Mouse (Mus musculus): ENCODE results near the gene Atf6. TPM values are rescaled to one million over a fixed set of nuclear protein-coding genes. Genes with fewer than 3 reads are reported as not detected.

Atf6 gene
- polyA plus RNA-seq, 1 experiment from 2014 or later: 9.7 TPM

DNA sequence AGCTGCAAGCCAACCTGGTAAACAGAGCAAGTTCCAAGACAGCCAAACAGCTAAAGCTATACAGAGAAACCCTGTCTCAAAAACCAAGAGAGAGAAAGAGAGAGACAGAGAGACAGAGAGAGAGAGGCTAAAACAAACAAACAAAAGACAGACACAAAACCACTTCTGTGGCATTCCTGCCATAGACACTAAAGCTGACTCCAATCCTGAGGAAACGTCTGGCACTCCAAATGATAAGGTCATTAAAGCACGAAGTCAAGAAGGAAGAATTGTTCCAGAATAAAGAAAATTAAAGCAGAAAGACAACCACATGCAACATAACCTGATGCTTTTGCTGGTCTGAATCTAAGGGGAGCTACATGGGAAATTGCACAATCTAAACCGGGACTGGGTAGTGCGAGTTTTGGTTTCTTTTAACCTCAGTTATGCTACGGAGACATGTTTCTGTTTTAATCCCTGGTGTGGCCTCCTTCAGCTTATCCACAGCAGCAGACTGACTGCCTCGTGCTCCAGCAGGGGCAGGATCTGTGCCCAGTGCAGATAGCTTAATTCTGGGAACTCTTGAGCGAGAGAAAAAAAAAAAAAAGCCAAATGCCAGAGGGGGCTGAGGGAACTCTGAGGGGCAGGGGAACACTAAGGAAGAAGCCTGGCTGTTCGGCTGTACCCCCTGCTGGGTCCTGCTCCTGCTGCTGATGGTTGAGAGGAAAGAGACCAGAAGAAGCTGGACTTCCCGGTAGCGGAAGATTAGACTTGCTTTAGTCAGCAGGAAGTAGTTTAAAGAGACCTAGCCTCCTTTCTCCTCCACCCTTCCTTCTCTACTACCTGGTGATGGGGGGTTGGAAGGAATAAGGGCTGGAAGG, 21.9 kb downstream of the Atf6 start:
- H3K9me3 ChIP-seq (ENCODE audit: control insufficient read depth, low read length): no peaks in the 10 kb centered on the region
- H3K4me2 ChIP-seq (ENCODE audit: low read length): no peak overlapping the region
- 52% methylated on average over 10 of the region's 10 CpGs for WGBS
- no peaks in the 10 kb centered on the region for H3K4me1 ChIP-seq (replicated peaks; ENCODE audit: control insufficient read depth, insufficient read depth, low read length)
- ATAC-seq (replicated peaks; ENCODE audit: low FRiP score, low TSS enrichment, low read depth) (no peak), DNase-seq (ENCODE audit: low spot score) (no peak)
- no peak overlapping the region for H3K27ac ChIP-seq (ENCODE audit: low read depth)
- no peaks in the 10 kb centered on the region for H3K27me3 ChIP-seq (replicated peaks; ENCODE audit: control insufficient read depth, insufficient read depth, low read length)
- H3K9ac ChIP-seq (ENCODE audit: low read length): no peak overlapping the region
- no peak overlapping the region for H3K4me3 ChIP-seq (ENCODE audit: low read depth, low read length)
- H3K36me3 ChIP-seq (ENCODE audit: control insufficient read depth, insufficient read depth, low read length): peaks cover under 1% of the 10 kb centered on the region; the same call in 1 of the 2 replicates

GRCm38 (mm10) chr1:170844380-170844779, 23.2 kb downstream of the Atf6 start:
- H3K27me3 ChIP-seq (replicated peaks; ENCODE audit: control insufficient read depth, insufficient read depth, low read length): no peaks in the 10 kb centered on the region
- H3K36me3 ChIP-seq (ENCODE audit: control insufficient read depth, insufficient read depth, low read length): peaks cover 6% of the 10 kb centered on the region; the same call in 1 of the 2 replicates
- no peak for ATAC-seq (replicated peaks; ENCODE audit: low FRiP score, low TSS enrichment, low read depth)
- H3K9ac ChIP-seq (ENCODE audit: low read length): no peak overlapping the region
- no peak for DNase-seq (ENCODE audit: low spot score)
- WGBS: 53% methylated on average over 8 of the region's 8 CpGs
- H3K9me3 ChIP-seq (ENCODE audit: control insufficient read depth, low read length): no peaks in the 10 kb centered on the region
- no peaks in the 10 kb centered on the region for H3K4me1 ChIP-seq (replicated peaks; ENCODE audit: control insufficient read depth, insufficient read depth, low read length)
- no peak overlapping the region for H3K27ac ChIP-seq (ENCODE audit: low read depth)
- H3K4me3 ChIP-seq (ENCODE audit: low read depth, low read length): no peak overlapping the region
- no peak overlapping the region for H3K4me2 ChIP-seq (ENCODE audit: low read length)

GRCm38 (mm10) chr1:170839685-170840084, 27.9 kb downstream of the Atf6 start:
- Histone ChIP-seq H3K36me3 (ENCODE audit: control insufficient read depth, insufficient read depth, low read length) (peaks cover 10% of the 10 kb centered on the region; the same call in 1 of the 2 replicates), H3K4me1 (replicated peaks; ENCODE audit: control insufficient read depth, insufficient read depth, low read length) (no peaks in the 10 kb centered on the region), H3K9ac (ENCODE audit: low read length) (no peak overlapping the region), H3K4me2 (ENCODE audit: low read length) (no peak overlapping the region), H3K4me3 (ENCODE audit: low read depth, low read length) (no peak overlapping the region), H3K9me3 (ENCODE audit: control insufficient read depth, low read length) (no peaks in the 10 kb centered on the region), H3K27ac (ENCODE audit: low read depth) (no peak overlapping the region), H3K27me3 (replicated peaks; ENCODE audit: control insufficient read depth, insufficient read depth, low read length) (no peaks in the 10 kb centered on the region)
- no peak for DNase-seq (ENCODE audit: low spot score)
- ATAC-seq (replicated peaks; ENCODE audit: low FRiP score, low TSS enrichment, low read depth): no peak

- no peak overlapping the region for H3K4me3 ChIP-seq (ENCODE audit: low read depth, low read length)
- H3K4me2 ChIP-seq (ENCODE audit: low read length): no peak overlapping the region
- no peaks in the 10 kb centered on the region for H3K27me3 ChIP-seq (replicated peaks; ENCODE audit: control insufficient read depth, insufficient read depth, low read length)
- H3K27ac ChIP-seq (ENCODE audit: low read depth): no peak overlapping the region
- ATAC-seq (replicated peaks; ENCODE audit: low FRiP score, low TSS enrichment, low read depth) (no peak), DNase-seq (ENCODE audit: low spot score) (no peak)
- no peaks in the 10 kb centered on the region for H3K4me1 ChIP-seq (replicated peaks; ENCODE audit: control insufficient read depth, insufficient read depth, low read length)
- no peak overlapping the region for H3K9ac ChIP-seq (ENCODE audit: low read length)
- H3K36me3 ChIP-seq (ENCODE audit: control insufficient read depth, insufficient read depth, low read length): 0 out of 2 replicates have a peak, but pooled peaks cover 3% of the 10 kb centered on the region
- no peaks in the 10 kb centered on the region for H3K9me3 ChIP-seq (ENCODE audit: control insufficient read depth, low read length)
- 86% methylated on average over 9 of the region's 9 CpGs for WGBS
Measured at GRCm38 (mm10) chr1:170834756-170835155, 32.8 kb downstream of the Atf6 start.

- DNase-seq (ENCODE audit: low spot score) (no peak), ATAC-seq (replicated peaks; ENCODE audit: low FRiP score, low TSS enrichment, low read depth) (no peak)
- Histone ChIP-seq H3K27ac (ENCODE audit: low read depth) (no peak overlapping the region), H3K9me3 (ENCODE audit: control insufficient read depth, low read length) (no peaks in the 10 kb centered on the region), H3K4me1 (replicated peaks; ENCODE audit: control insufficient read depth, insufficient read depth, low read length) (no peaks in the 10 kb centered on the region), H3K4me2 (ENCODE audit: low read length) (no peak overlapping the region), H3K27me3 (replicated peaks; ENCODE audit: control insufficient read depth, insufficient read depth, low read length) (no peaks in the 10 kb centered on the region), H3K9ac (ENCODE audit: low read length) (no peak overlapping the region), H3K36me3 (ENCODE audit: control insufficient read depth, insufficient read depth, low read length) (no peaks in the 10 kb centered on the region), H3K4me3 (ENCODE audit: low read depth, low read length) (no peak overlapping the region)
- 96% methylated on average over 1 of the region's 1 CpGs for WGBS
Measured at GRCm38 (mm10) chr1:170829781-170830180, 37.8 kb downstream of the Atf6 start.

GRCm38 (mm10) chr1:170829344-170829743, 38.2 kb downstream of the Atf6 start:
- H3K9ac ChIP-seq (ENCODE audit: low read length): no peak overlapping the region
- no peaks in the 10 kb centered on the region for H3K4me1 ChIP-seq (replicated peaks; ENCODE audit: control insufficient read depth, insufficient read depth, low read length)
- no peaks in the 10 kb centered on the region for H3K36me3 ChIP-seq (ENCODE audit: control insufficient read depth, insufficient read depth, low read length)
- ATAC-seq (replicated peaks; ENCODE audit: low FRiP score, low TSS enrichment, low read depth) (no peak), DNase-seq (ENCODE audit: low spot score) (no peak)
- H3K4me2 ChIP-seq (ENCODE audit: low read length): no peak overlapping the region
- WGBS: 90% methylated on average over 6 of the region's 6 CpGs
- no peaks in the 10 kb centered on the region for H3K9me3 ChIP-seq (ENCODE audit: control insufficient read depth, low read length)
- no peak overlapping the region for H3K27ac ChIP-seq (ENCODE audit: low read depth)
- H3K4me3 ChIP-seq (ENCODE audit: low read depth, low read length): no peak overlapping the region
- no peaks in the 10 kb centered on the region for H3K27me3 ChIP-seq (replicated peaks; ENCODE audit: control insufficient read depth, insufficient read depth, low read length)

DNA sequence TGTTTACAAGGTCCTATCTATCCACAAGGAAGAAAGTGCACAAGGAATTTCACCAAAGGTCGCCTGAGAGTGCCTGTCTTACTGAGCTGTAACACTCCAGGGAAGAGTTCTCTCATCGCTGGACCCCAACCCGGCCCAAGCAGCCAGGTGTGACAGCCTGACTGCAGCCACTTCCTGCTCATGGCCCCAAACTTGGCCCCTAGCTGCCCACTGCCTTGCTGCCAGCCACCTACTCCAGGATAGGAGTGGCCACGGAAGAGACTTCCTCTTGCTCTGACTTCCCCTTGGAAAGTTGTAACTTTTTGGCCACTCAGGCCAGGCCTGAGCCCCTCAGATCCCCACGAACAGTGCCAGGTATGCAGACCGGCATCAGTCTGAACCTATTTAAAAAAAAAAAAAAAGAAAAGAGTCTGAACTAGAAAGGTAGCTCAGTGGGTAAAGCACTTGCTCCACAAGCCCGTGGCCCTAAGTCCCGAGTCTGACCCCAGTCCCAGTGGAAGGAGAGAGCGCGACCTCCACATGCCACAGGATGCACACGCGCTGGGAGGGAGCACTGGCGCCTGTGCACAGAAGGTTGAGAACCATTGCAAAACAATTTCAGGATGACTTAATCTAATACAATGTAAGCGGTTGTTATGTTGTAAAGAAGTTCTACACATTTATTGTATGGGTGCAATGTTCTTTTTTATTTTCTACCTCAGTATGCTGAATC, 47.3 kb downstream of the Atf6 start:
- no peak overlapping the region for H3K4me2 ChIP-seq (ENCODE audit: low read length)
- H3K4me1 ChIP-seq (replicated peaks; ENCODE audit: control insufficient read depth, insufficient read depth, low read length): no peaks in the 10 kb centered on the region
- H3K9me3 ChIP-seq (ENCODE audit: control insufficient read depth, low read length): no peaks in the 10 kb centered on the region
- ATAC-seq (replicated peaks; ENCODE audit: low FRiP score, low TSS enrichment, low read depth) (no peak), DNase-seq (ENCODE audit: low spot score) (no peak)
- 83% methylated on average over 14 of the region's 14 CpGs for WGBS
- H3K27me3 ChIP-seq (replicated peaks; ENCODE audit: control insufficient read depth, insufficient read depth, low read length): no peaks in the 10 kb centered on the region
- H3K36me3 ChIP-seq (ENCODE audit: control insufficient read depth, insufficient read depth, low read length): peaks cover 3% of the 10 kb centered on the region; the same call in 1 of the 2 replicates
- no peak overlapping the region for H3K4me3 ChIP-seq (ENCODE audit: low read depth, low read length)
- no peak overlapping the region for H3K9ac ChIP-seq (ENCODE audit: low read length)
- no peak overlapping the region for H3K27ac ChIP-seq (ENCODE audit: low read depth)

DNA sequence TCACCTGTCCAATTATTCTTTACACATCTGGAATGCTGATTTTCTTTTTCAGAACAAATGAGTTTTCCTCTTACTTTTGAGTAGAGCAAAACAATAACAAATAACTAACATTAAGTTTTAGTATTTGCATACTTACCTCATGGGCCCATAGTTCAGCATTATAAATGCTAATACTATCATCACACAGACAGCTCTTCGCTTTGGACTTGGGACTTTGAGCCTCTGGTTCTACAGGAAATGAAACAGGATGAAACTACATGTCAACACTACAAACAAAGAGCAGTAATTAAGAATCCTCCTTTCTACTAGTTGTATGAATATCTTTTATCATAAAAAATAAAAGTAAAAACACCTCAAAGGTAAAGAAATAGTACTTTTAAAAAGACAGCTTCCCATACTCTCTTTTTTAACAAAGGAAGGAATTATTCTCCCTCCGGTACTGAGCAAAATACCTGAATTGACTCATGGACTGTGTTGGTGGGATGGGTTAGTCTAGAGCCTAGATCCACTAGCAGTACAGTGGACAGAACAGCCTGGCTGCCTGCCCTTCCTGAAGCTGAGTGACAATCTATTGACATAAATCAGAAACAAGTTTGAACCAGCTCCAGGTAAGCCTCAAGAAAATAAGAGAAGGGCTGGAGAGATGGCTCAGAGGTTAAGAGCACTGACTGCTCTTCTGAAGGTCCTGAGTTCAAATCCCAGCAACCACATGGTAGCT, 52.1 kb downstream of the Atf6 start:
- Histone ChIP-seq H3K9ac (ENCODE audit: low read length) (no peak overlapping the region), H3K27me3 (replicated peaks; ENCODE audit: control insufficient read depth, insufficient read depth, low read length) (no peaks in the 10 kb centered on the region), H3K9me3 (ENCODE audit: control insufficient read depth, low read length) (no peaks in the 10 kb centered on the region), H3K27ac (ENCODE audit: low read depth) (no peak overlapping the region), H3K4me3 (ENCODE audit: low read depth, low read length) (no peak overlapping the region), H3K4me1 (replicated peaks; ENCODE audit: control insufficient read depth, insufficient read depth, low read length) (no peaks in the 10 kb centered on the region), H3K4me2 (ENCODE audit: low read length) (no peak overlapping the region), H3K36me3 (ENCODE audit: control insufficient read depth, insufficient read depth, low read length) (peaks cover 3% of the 10 kb centered on the region; the same call in 1 of the 2 replicates)
- DNase-seq (ENCODE audit: low spot score): no peak
- 93% methylated on average over 2 of the region's 2 CpGs for WGBS
- no peak for ATAC-seq (replicated peaks; ENCODE audit: low FRiP score, low TSS enrichment, low read depth)

Data from intestine, embryonic 14.5 days (tissue).